Mouse (Mus musculus) intestine, embryonic 15.5 days (tissue): ENCODE measurements around the gene Trim37. TPM values are rescaled to one million over a fixed set of nuclear protein-coding genes. Genes with fewer than 3 reads are reported as not detected.

Source experiments
- ATAC-seq: fragments of 200-750 bp; cut with Nextera tagmentation; 2 replicates; pipeline ENCODE4 v1.8.0; 2017; ENCODE audit warnings: moderate TSS enrichment, moderate library complexity
- H3K27ac ChIP-seq: fragments of 300-500 bp; sonication (generic); 2 replicates; pipeline ENCODE4 v1.5.1; 2015; ENCODE audit warnings: mild to moderate bottlenecking, inconsistent platforms
- H3K27me3 ChIP-seq: fragments of 300-500 bp; sonication (generic); replicated peaks from 2 replicates; pipeline ENCODE4 v1.6.1; 2015; ENCODE audit warnings: inconsistent platforms
- H3K36me3 ChIP-seq: fragments of 300-500 bp; sonication (generic); 2 replicates; pipeline ENCODE4 v1.6.1; 2015; ENCODE audit warnings: inconsistent platforms
- H3K4me1 ChIP-seq: fragments of 300-500 bp; sonication (generic); replicated peaks from 2 replicates; pipeline ENCODE4 v1.6.1; 2015; ENCODE audit warnings: inconsistent platforms
- H3K4me2 ChIP-seq: fragments of 300-500 bp; sonication (generic); replicated peaks from 2 replicates; pipeline ENCODE4 v1.6.1; 2015; ENCODE audit warnings: mild to moderate bottlenecking, inconsistent platforms
- H3K4me3 ChIP-seq: fragments of 300-500 bp; sonication (generic); replicated peaks from 2 replicates; pipeline ENCODE4 v1.5.1; 2015; ENCODE audit warnings: inconsistent platforms
- H3K9ac ChIP-seq: fragments of 300-500 bp; sonication (generic); 2 replicates; pipeline ENCODE4 v1.6.1; 2015; ENCODE audit warnings: inconsistent platforms
- H3K9me3 ChIP-seq: fragments of 300-500 bp; sonication (generic); 2 replicates; pipeline ENCODE4 v1.6.1; 2016; ENCODE audit warnings: inconsistent platforms
- WGBS: fragments of 180-500 bp; shearing (Covaris S2); methylation state at CpG from one replicate; pipeline ENCODE4 v1.1.7; 2015; 5-methylcytosine and 5-hydroxymethylcytosine counted together
- polyA plus RNA-seq: library from polyadenylated mRNA; unstranded; fragments of >200 nt; fragmentation: Nextera tagmentation; extraction: Ambion mirVana; gene quantifications from 2 replicates; pipeline ENCODE4 v1.2.1, GENCODE M21; 2015

Trim37 gene
- polyA plus RNA-seq: 24.5 and 26.4 TPM in 2 replicates

DNA sequence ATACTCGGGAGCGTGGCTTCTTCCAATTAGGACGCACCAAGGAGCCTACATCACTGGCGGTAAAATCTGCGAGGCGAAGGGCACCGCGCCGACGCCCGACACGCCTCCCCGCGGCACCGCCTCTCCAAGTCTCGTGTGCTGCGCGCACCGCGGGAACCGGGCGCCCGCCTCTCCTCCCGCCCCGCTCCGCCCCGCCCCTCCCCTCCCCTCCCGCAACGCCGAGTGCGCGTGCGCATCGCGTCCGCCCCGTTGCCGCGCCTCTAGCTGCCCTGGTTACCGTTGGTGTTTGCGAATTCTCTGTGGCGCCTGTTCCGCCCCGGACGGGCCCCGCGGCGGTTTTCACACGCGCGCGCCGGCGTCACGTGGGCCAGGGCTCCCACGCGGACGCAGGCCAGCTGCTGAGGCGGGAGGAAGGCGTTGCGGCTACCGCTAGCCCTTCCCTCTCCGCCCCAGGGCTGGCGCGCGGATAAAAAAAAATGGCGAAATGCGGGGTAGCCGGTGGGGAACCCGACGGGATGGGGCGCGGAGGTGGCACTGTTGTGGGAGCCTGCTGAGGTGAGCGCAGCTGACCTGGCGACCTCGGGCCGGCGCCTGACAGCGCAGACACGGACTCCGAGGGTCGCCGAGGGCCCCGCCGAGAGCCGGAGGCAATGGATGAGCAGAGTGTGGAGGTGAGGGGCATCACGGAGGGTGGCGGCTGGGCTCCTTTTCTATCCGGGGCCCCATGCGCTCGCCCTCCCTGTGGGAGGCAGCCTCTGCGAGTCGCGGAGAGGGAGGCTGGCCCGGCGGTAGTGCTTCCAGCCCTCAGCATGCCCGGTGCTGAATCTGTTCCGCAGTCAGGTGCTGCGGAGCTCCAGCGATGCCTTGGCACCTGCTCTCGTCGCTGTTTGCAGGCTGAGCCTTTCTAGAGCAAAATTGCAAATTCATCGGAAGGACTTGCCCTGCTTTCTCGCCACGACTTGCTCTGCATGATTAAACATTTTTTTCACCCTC is at the start of gene Trim37:
Gene Trim37, plus strand, starts transcription at position 254 of the 993 bp plus-strand sequence.
- Histone ChIP-seq H3K36me3 (peaks cover 3% of the 10 kb centered on the region; the same call in 1 of the 2 replicates), H3K4me1 (peaks cover 5% of the 10 kb centered on the region; the same call in 1 of the 2 replicates), H3K9me3 (no peaks in the 10 kb centered on the region), H3K4me2 (peak within 1 kb of the TSS; percentile 83), H3K27me3 (no peaks in the 10 kb centered on the region), H3K4me3 (peak within 1 kb of the TSS; percentile 96), H3K9ac (peak within 1 kb of the TSS; percentile 86), H3K27ac (peak within 1 kb of the TSS; percentile 87)
- under 1% methylated on average over 97 of the region's 105 CpGs for WGBS
- peak; percentile 97 for ATAC-seq

DNA sequence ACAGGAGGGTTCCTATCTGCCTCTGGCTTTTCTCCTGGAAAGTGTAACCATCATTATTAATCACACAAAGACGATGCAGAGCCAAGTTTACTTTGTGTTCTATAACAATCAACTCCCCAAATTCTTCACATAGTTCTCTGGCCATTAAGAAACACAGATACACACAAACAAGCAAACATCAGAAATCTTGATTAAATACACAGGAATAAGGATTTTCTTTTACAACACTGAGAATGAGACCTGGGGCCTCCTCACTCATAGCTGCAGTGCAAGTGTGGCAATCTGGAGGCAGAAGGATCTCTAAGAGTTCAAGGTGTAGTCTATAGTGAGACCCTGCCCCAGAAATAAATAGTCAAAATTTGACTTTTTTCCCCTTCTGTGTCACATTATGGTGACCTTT is 43.2 kb upstream of the Trim37 start:
- Histone ChIP-seq H3K4me3 (no peak overlapping the region), H3K9ac (no peak overlapping the region), H3K4me2 (no peak overlapping the region), H3K4me1 (peaks cover 15% of the 10 kb centered on the region), H3K9me3 (no peaks in the 10 kb centered on the region), H3K27ac (no peak overlapping the region), H3K36me3 (peaks cover 19% of the 10 kb centered on the region), H3K27me3 (no peaks in the 10 kb centered on the region)
- WGBS: 45% methylated on average over 1 of the region's 1 CpGs
- ATAC-seq: no peak

DNA sequence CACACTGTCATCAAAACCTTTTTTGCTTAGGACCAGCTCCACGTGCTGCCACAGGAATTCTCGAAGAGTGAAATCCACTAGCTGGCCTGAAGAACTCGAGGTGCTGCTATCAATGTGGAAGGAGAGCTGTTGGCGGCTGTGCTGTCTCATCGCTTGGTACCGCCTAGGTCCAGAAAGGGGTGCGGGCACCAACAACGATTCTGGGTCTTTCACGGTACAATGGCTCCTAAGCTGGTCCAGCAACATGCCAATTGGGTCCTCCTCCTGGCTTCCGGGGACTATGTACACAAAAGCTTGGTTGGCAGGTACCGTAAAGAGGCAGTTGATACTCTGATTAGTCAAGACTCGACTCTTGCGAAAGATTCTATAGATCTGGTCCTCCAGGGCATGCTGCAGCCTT is 41.4 kb upstream of the Trim37 start:
- WGBS: 82% methylated on average over 13 of the region's 13 CpGs
- H3K4me1 ChIP-seq: peaks cover 15% of the 10 kb centered on the region
- H3K4me2 ChIP-seq: peak overlapping the region; percentile 78
- H3K27me3 ChIP-seq: no peaks in the 10 kb centered on the region
- H3K9ac ChIP-seq: 0 out of 2 replicates have a peak overlapping the region, but pooled peaks have one; percentile 87
- H3K4me3 ChIP-seq: peak overlapping the region; percentile 86
- H3K9me3 ChIP-seq: no peaks in the 10 kb centered on the region
- H3K27ac ChIP-seq: no peak overlapping the region
- ATAC-seq: no peak
- H3K36me3 ChIP-seq: peaks cover 18% of the 10 kb centered on the region

DNA sequence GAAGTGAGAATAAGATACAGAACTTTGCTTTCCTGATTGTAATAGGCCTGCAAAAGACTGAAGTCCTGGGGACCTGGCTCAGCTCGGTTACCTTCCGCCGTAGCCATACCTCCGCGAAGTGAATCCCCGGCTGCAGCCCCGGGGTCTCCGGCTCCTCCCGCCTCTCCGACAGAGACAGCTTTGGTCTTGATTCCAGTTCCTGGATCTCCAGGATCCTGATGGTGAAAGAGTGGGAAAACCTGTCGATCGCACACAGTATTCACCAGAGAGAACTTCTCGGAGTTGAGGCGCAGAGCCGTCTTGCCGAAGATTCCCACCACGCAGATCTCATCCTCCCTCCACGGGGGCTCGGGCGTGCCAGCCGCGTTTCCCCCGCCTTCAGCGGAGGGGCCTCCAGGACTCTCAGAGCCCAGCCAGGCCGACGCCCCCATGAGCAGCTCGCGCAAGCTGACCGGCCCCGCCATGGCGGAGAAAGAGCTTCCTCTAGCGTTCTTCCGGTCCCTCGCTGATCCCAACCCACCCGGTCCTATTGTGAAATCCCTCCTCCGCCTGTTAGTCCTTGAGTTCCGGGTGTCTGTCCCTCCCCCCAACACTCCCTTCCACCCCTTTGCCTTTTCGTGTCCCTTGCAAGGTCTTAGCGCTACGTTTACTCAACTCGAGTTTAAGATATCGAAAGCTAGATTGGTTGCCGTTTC is 40.4 kb upstream of the Trim37 start, which contains the start of gene Smg8:
Gene Smg8, minus strand, starts transcription at position 485 of the 695 bp plus-strand sequence.
- Histone ChIP-seq H3K4me2 (peak within 1 kb of the TSS; percentile 78), H3K4me3 (peak within 1 kb of the TSS; percentile 86), H3K9ac (peak within 1 kb of the TSS; percentile 87), H3K36me3 (peaks cover 19% of the 10 kb centered on the region), H3K27ac (peak within 1 kb of the TSS; percentile 65), H3K4me1 (peaks cover 15% of the 10 kb centered on the region), H3K9me3 (no peaks in the 10 kb centered on the region), H3K27me3 (no peaks in the 10 kb centered on the region)
- peak; percentile 96 for ATAC-seq
- WGBS: under 1% methylated on average over 43 of the region's 43 CpGs

DNA sequence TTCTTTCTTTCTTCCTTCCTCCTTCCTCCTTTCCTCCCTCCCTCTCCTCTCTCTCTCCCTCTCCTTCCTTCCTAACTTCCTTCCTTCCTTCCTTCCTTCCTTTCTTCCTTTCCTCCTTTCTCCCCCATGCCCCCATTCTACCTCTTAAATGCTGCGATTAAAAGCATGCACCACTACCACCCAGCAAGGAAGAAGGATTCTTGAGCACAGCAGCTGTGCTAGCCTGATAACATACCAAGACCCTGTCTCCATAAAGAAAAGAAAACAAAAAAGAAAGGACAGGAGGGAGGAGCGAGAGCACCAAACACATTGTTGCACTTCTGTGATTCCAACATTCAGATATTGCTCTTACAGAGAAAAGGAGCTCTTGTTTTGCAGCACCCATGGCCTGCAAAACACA is 39.7 kb upstream of the Trim37 start:
- Histone ChIP-seq H3K27ac (no peak overlapping the region), H3K9ac (peak overlapping the region; percentile 87), H3K4me2 (peak overlapping the region; percentile 78), H3K36me3 (peaks cover 22% of the 10 kb centered on the region), H3K4me3 (peak overlapping the region; percentile 86), H3K4me1 (peaks cover 15% of the 10 kb centered on the region), H3K9me3 (no peaks in the 10 kb centered on the region), H3K27me3 (no peaks in the 10 kb centered on the region)
- 49% methylated on average over 2 of the region's 2 CpGs for WGBS
- 0 out of 2 replicates have a peak, but pooled peaks have one; percentile 11 for ATAC-seq

DNA sequence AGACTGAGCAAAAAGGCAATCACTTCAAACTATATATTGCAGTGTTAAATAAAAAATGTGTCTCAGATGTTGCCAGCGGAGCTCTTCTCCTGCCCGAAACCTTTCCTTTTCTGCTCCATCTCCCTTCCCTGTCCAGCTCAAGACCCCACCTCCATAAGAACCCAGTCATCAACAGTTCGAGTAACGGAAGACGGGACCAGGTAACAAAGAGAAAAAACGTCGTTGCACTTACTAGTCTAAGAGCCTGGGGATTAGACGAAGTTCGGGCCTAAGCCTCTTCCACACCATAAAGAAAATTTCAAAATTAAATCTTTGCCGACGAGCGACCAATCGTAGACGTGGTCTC is 18.5 kb upstream of the Trim37 start, which contains the start of gene Prr11:
Gene Prr11, minus strand, starts transcription at position 300 of the 346 bp plus-strand sequence.
- H3K36me3 ChIP-seq: peaks cover 17% of the 10 kb centered on the region

DNA sequence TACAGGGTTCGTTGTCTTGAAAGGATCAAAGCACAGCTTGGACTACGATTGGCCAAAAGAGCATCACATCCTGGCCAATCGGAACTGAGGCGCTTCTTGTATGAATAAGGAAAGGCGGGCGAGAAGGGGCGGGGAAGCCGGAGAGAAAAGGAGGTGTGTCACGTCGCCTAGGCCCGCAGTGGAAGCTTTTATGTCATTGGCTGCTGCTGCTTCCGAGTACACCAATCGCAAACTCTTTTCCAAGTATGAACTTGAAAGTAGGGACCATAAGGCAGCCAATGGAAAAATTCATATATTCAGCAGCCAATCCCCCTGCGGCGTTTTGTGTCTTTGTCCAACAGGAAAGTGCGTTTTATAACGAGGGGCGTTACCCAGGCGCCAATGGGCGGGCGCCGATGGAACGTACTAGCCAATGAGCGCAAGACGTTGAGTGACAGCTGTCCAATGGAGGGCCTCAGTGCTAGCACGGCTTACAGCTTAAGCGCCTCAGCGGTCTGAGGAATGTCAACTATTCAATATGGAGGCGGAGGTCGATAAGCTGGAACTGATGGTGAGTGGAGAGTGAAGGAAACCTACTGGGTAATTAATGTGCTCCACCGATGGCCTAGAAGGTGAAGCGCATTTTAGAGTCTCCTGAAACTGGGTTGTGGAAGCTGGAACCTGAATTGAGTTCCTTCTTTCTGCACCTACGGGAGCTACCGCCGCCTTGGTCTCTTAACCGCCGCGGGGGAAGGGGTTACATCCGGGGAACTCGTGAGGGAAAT is 17.9 kb upstream of the Trim37 start, which contains the start of gene Ska2:
Gene Ska2, plus strand, starts transcription at position 480 of the 764 bp plus-strand sequence.
- Histone ChIP-seq H3K36me3 (peaks cover 16% of the 10 kb centered on the region), H3K4me2 (peak within 1 kb of the TSS; percentile 59), H3K9me3 (no peaks in the 10 kb centered on the region), H3K27me3 (no peaks in the 10 kb centered on the region), H3K27ac (peak within 1 kb of the TSS; percentile 93), H3K4me3 (peak within 1 kb of the TSS; percentile 95), H3K9ac (peak within 1 kb of the TSS; percentile 84), H3K4me1 (0 out of 2 replicates have a peak, but pooled peaks cover 6% of the 10 kb centered on the region)
- peak; percentile 99 for ATAC-seq
- under 1% methylated on average over 40 of the region's 40 CpGs for WGBS

More for the DNA sequence above, 18.5 kb upstream of the Trim37 start, which contains the start of gene Prr11:
- Histone ChIP-seq H3K9me3 (no peaks in the 10 kb centered on the region), H3K9ac (peak within 1 kb of the TSS; percentile 84), H3K27me3 (no peaks in the 10 kb centered on the region), H3K4me3 (peak within 1 kb of the TSS; percentile 95), H3K27ac (peak within 1 kb of the TSS; percentile 93), H3K4me1 (0 out of 2 replicates have a peak, but pooled peaks cover 6% of the 10 kb centered on the region), H3K4me2 (peak within 1 kb of the TSS; percentile 59)
- ATAC-seq: no peak; the same call in 1 of the 2 replicates
- under 1% methylated on average over 14 of the region's 14 CpGs for WGBS

DNA sequence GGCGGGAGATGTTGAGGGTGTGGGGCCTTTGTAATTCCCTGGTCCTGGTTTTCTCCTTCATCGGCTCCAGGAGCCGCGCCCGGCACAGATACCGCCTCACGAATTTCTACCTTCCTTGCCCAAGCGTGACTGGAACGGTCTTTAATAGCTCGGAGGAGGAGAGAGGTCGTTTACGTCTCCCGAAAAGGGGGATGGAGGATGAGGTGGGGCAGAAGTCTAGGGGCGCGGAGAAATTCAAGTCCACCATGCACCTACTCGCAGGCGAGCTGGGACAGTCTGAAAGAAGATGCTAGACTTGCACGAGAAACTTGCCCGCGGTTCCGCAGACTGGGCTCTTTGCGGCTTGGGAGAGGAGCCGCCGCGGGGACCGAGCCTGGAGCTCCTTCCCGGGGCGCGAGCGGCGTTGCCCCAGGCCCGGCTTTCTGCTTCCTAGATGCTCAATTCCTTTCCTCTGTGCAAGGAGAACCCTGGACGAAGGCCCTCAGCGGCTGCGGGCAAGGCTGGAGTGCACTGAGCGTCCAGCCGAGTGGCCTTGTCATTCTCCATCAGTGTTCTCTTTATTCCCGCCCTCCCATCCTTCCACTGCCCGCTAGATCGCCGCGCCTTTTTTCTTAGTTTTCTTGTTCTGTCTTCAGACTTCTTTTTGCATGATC is 17.2 kb upstream of the Trim37 start:
- Histone ChIP-seq H3K36me3 (peaks cover 13% of the 10 kb centered on the region), H3K9ac (peak overlapping the region; percentile 84), H3K27me3 (no peaks in the 10 kb centered on the region), H3K27ac (peak overlapping the region; percentile 93), H3K4me2 (peak overlapping the region; percentile 59), H3K9me3 (no peaks in the 10 kb centered on the region), H3K4me1 (0 out of 2 replicates have a peak, but pooled peaks cover 6% of the 10 kb centered on the region), H3K4me3 (peak overlapping the region; percentile 95)
- no peak for ATAC-seq
- under 1% methylated on average over 42 of the region's 42 CpGs for WGBS

DNA sequence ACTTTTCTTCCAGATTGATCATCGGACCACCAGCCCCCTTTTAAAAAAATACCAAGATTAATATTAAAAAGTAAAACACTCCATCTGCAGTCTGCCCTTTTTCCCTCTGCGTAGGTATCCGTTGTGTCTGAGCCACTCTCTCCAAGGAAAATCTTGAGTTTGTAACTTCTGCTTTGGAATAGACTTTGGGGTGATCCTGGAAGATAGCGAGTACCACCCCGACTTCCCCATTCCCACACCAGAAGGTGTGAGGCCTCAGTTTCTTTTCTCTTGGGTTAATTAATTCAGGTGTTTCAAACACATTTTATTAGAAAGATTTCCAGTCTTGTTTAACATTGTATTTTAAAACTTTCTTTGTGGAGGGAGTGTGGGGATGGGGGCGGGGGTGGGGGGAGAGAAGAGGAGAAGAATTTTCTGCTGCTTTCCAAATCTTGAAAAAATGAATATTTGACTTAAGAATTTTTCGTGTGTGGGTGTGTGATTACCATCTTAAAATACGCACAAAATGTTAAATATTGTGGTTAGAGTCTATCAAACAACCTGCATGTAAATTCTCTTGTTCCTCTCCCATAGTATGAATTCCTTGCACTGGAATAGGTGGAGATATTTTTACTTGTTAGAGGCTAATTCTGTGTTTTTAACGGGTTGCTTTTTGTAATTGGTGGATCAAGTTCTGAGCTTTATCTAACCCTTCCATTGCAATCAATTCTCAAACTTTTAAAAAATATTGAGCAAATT is 16.5 kb upstream of the Trim37 start:
- H3K9me3 ChIP-seq: no peaks in the 10 kb centered on the region
- H3K36me3 ChIP-seq: peaks cover 6% of the 10 kb centered on the region
- H3K4me3 ChIP-seq: peak overlapping the region; percentile 95
- peak overlapping the region; percentile 84 for H3K9ac ChIP-seq
- peak overlapping the region; percentile 59 for H3K4me2 ChIP-seq
- 0 out of 2 replicates have a peak, but pooled peaks cover 6% of the 10 kb centered on the region for H3K4me1 ChIP-seq
- no peaks in the 10 kb centered on the region for H3K27me3 ChIP-seq
- 5% methylated on average over 9 of the region's 9 CpGs for WGBS
- peak overlapping the region; percentile 93; the same call in 1 of the 2 replicates for H3K27ac ChIP-seq
- ATAC-seq: no peak

DNA sequence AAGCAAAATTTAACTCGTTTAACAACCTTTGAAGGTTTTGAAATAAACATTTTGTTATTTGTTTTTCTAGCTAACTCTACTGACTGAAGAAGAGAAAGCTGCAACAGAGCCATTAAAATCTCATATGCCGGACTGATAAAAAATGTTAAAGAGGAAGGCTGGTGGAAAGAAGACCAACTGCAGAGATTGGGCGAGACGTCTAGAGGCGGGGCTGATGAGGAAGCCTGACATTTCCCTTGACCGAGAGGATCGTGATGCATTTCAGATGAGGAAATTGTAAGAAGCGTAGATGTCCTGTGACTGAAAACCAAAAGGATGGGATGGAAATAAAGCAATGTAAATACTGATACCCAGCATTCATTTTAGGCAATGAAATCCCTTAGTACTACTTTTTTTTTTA is 5.0 kb upstream of the Trim37 start:
- no peak overlapping the region for H3K27ac ChIP-seq
- peaks cover 5% of the 10 kb centered on the region; the same call in 1 of the 2 replicates for H3K4me1 ChIP-seq
- no peak overlapping the region for H3K4me2 ChIP-seq
- H3K36me3 ChIP-seq: peaks cover 26% of the 10 kb centered on the region
- ATAC-seq: no peak
- no peak overlapping the region for H3K4me3 ChIP-seq
- no peaks in the 10 kb centered on the region for H3K27me3 ChIP-seq
- no peak overlapping the region for H3K9ac ChIP-seq
- H3K9me3 ChIP-seq: no peaks in the 10 kb centered on the region
- WGBS: 80% methylated on average over 8 of the region's 8 CpGs
